Mouse (Mus musculus) erythroid progenitor cell, adult 5-6 weeks (primary cell): ENCODE results near the gene Ptch2. TPM values are rescaled to one million over a fixed set of nuclear protein-coding genes. Genes with fewer than 3 reads are reported as not detected.

Experiments used
- ATAC-seq: replicated peaks from 2 replicates; pipeline ENCODE4 v1.8.0; 2016; ENCODE audit warnings: moderate number of reproducible peaks, mild to moderate bottlenecking, moderate TSS enrichment, inconsistent platforms; ENCODE audit not compliant: poor library complexity, low FRiP score, severe bottlenecking
- total RNA-seq, 2 experiments: library from RNA; stranded (forward) in 1 of 2; stranded (reverse) in 1 of 2; fragments of 150-400 nt in 1 of 2; fragments of 186-747, 209-891 nt in 1 of 2; gene quantifications; 2 replicates each; pipeline versions ENCODE4 v1.2.3 to v1.2.4; 2015 to 2017; ENCODE audit warnings: low replicate concordance in 2 of 2

Gene Ptch2
- total RNA-seq (2015; ENCODE audit: low replicate concordance), result not detected in 2 replicates
- 0.30 TPM in 1 of 2 replicates, not detected in the other for total RNA-seq (2017; ENCODE audit: low replicate concordance)

- ATAC-seq, result no peak
These were observed at the start of gene Ptch2 for GRCm38 (mm10) chr4:117095551-117096452. Gene Ptch2 (plus strand): TSS chr4:117096075.

GRCm38 (mm10) chr4:117048836-117049235 lies 47.0 kb upstream of the Ptch2 start:
- no peak for ATAC-seq

- ATAC-seq, result no peak
These were observed 46.4 kb upstream of the Ptch2 start for GRCm38 (mm10) chr4:117049485-117049884.

- ATAC-seq, result no peak
These were observed 43.2 kb upstream of the Ptch2 start for GRCm38 (mm10) chr4:117052626-117053025.

- no peak for ATAC-seq
These were observed 41.9 kb upstream of the Ptch2 start for GRCm38 (mm10) chr4:117053956-117054355.

- peak; percentile 90 for ATAC-seq
These were observed 39.8 kb upstream of the Ptch2 start for GRCm38 (mm10) chr4:117056102-117056501.

GRCm38 (mm10) chr4:117056514-117056913 lies 39.4 kb upstream of the Ptch2 start:
- peak; percentile 58 for ATAC-seq

GRCm38 (mm10) chr4:117058512-117058911 lies 37.4 kb upstream of the Ptch2 start:
- ATAC-seq, result no peak; the same call in 1 of the 2 replicates

GRCm38 (mm10) chr4:117062700-117063390 lies 33.0 kb upstream of the Ptch2 start:
- ATAC-seq, result no peak

- ATAC-seq, result no peak
These were observed 27.8 kb upstream of the Ptch2 start for GRCm38 (mm10) chr4:117068035-117068434.

- ATAC-seq, result no peak
These were observed 26.2 kb upstream of the Ptch2 start for GRCm38 (mm10) chr4:117069647-117070046.

- no peak for ATAC-seq
These were observed 25.3 kb upstream of the Ptch2 start for GRCm38 (mm10) chr4:117070624-117071023.

- ATAC-seq, result no peak
These were observed 24.7 kb upstream of the Ptch2 start for GRCm38 (mm10) chr4:117071183-117071582.

- peak; percentile 32 for ATAC-seq
These were observed 7.8 kb upstream of the Ptch2 start for GRCm38 (mm10) chr4:117087948-117088640.

- ATAC-seq, result peak; percentile 74
These were observed 5.3 kb upstream of the Ptch2 start for GRCm38 (mm10) chr4:117090586-117090985.

- ATAC-seq, result no peak
These were observed 1.1 kb upstream of the Ptch2 start for GRCm38 (mm10) chr4:117094626-117095361.

GRCm38 (mm10) chr4:117096666-117097065 lies 791 bp downstream of the Ptch2 start:
- ATAC-seq, result no peak

- no peak for ATAC-seq
These were observed 2.3 kb downstream of the Ptch2 start for GRCm38 (mm10) chr4:117097969-117098763.

- no peak for ATAC-seq
These were observed 2.8 kb downstream of the Ptch2 start for GRCm38 (mm10) chr4:117098764-117099036.
